In genomic region chr11:20445061-20445902, GRCm38 (mm10) we compare ENCODE assay signal across 8 mouse cellular contexts.
DNase-seq lines count a peak whose midpoint lies in the region; ATAC-seq and TF ChIP-seq lines count a peak whose summit lies in the region.

No protein-coding gene starts in this region.

- no peaks in the 10 kb centered on the region for H3K9me3 ChIP-seq in embryonic facial prominence, embryonic 15.5 days (replicated peaks)
- peaks cover 9% of the 10 kb centered on the region for H3K9me3 ChIP-seq in limb, embryonic 12.5 days

- no peak for TF ChIP-seq CTCF in liver, adult 2 months (IDR thresholded peaks at IDR 0.05; ENCODE audit: low read depth, low read length)

- no peak overlapping the region for H3K27ac ChIP-seq in liver, adult 2 months (replicated peaks; ENCODE audit: insufficient read depth, low read depth, low read length)
- no peak overlapping the region for H3K27ac ChIP-seq in embryonic facial prominence, embryonic 15.5 days (replicated peaks)
- no peak overlapping the region for H3K27ac ChIP-seq in limb, embryonic 12.5 days

- 0 out of 2 replicates have a peak, but pooled peaks have one; percentile 13 for ATAC-seq in embryonic facial prominence, embryonic 15.5 days (ENCODE audit: insufficient number of reproducible peaks, low FRiP score, low TSS enrichment, low read depth)
- ATAC-seq in limb, embryonic 12.5 days (ENCODE audit: insufficient number of reproducible peaks, insufficient read depth, low FRiP score, low TSS enrichment, low read depth) = 0 out of 2 replicates have a peak, but pooled peaks have one; percentile 23

- peak overlapping the region; percentile 6; the same call in 1 of the 2 replicates for H3K9ac ChIP-seq in liver, adult 2 months (ENCODE audit: low read depth, low read length)
- H3K9ac ChIP-seq in embryonic facial prominence, embryonic 15.5 days = no peak overlapping the region
- H3K9ac ChIP-seq in limb, embryonic 12.5 days (replicated peaks) = peak overlapping the region; percentile 23

- H3K79me2 ChIP-seq in liver, adult 2 months (ENCODE audit: control insufficient read depth, insufficient read depth, low read length) = no peaks in the 10 kb centered on the region

- no peak for DNase-seq in liver, adult 2 months (ENCODE audit: extremely low read depth, low read depth, low spot score)
- DNase-seq in liver = no peak
- peak; percentile 48 for DNase-seq in retina, embryonic 14.5 days (ENCODE audit: low spot score)
- DNase-seq in cerebellum, adult 8-10 months = no peak
- no peak for DNase-seq in testis, postnatal 10 days (ENCODE audit: low spot score)
- no peak for DNase-seq in layer of hippocampus, postnatal 36 days

- peak overlapping the region; percentile 65 for H3K4me2 ChIP-seq in embryonic facial prominence, embryonic 15.5 days (replicated peaks)
- peak overlapping the region; percentile 58 for H3K4me2 ChIP-seq in limb, embryonic 12.5 days

- 13% methylated on average over 18 of the region's 18 CpGs for WGBS in liver, adult 2 months
- WGBS in embryonic facial prominence, embryonic 15.5 days = 10% methylated on average over 16 of the region's 18 CpGs
- 14% methylated on average over 18 of the region's 18 CpGs for WGBS in limb, embryonic 12.5 days

- peaks cover 5% of the 10 kb centered on the region; the same call in 1 of the 2 replicates for H3K4me1 ChIP-seq in liver, adult 2 months (ENCODE audit: control insufficient read depth, insufficient read depth, low read length)
- H3K4me1 ChIP-seq in embryonic facial prominence, embryonic 15.5 days = peaks cover 13% of the 10 kb centered on the region; the same call in 1 of the 2 replicates
- H3K4me1 ChIP-seq in limb, embryonic 12.5 days (replicated peaks) = peaks cover 7% of the 10 kb centered on the region

- no peak overlapping the region for H3K4me3 ChIP-seq in liver, adult 2 months (ENCODE audit: insufficient read depth, low read depth, low read length)
- H3K4me3 ChIP-seq in embryonic facial prominence, embryonic 15.5 days (replicated peaks) = peak overlapping the region; percentile 38
- peak overlapping the region; percentile 23 for H3K4me3 ChIP-seq in limb, embryonic 12.5 days (replicated peaks)

- no peaks in the 10 kb centered on the region for H3K27me3 ChIP-seq in liver, adult 2 months (ENCODE audit: control insufficient read depth, insufficient read depth, low read length)
- H3K27me3 ChIP-seq in embryonic facial prominence, embryonic 15.5 days = no peaks in the 10 kb centered on the region
- no peaks in the 10 kb centered on the region; the same call in 1 of the 2 replicates for H3K27me3 ChIP-seq in limb, embryonic 12.5 days

- no peaks in the 10 kb centered on the region for H3K36me3 ChIP-seq in liver, adult 2 months (ENCODE audit: control insufficient read depth, insufficient read depth, low read length)
- no peaks in the 10 kb centered on the region for H3K36me3 ChIP-seq in embryonic facial prominence, embryonic 15.5 days
- no peaks in the 10 kb centered on the region for H3K36me3 ChIP-seq in limb, embryonic 12.5 days

- no peak for TF ChIP-seq POLR2A in liver, adult 2 months (IDR thresholded peaks at IDR 0.05; ENCODE audit: extremely low read depth, insufficient read depth, low read length)
